Mouse (Mus musculus) intestine, embryonic 16.5 days (tissue): ENCODE measurements around the gene Gm20390. TPM values are rescaled to one million over a fixed set of nuclear protein-coding genes. Genes with fewer than 3 reads are reported as not detected.

Source experiments
- ATAC-seq: fragments of 200-750 bp; cut with Nextera tagmentation; 2 replicates; pipeline ENCODE4 v1.8.0; 2017; ENCODE audit warnings: moderate TSS enrichment, moderate library complexity
- H3K27ac ChIP-seq: fragments of 300-500 bp; sonication (generic); 2 replicates; pipeline ENCODE4 v1.5.1; 2014; ENCODE audit warnings: mild to moderate bottlenecking, low read length
- H3K27me3 ChIP-seq: fragments of 300-500 bp; sonication (generic); replicated peaks from 2 replicates; pipeline ENCODE4 v1.6.1; 2014; ENCODE audit warnings: low read length, control low read depth, mixed read lengths; ENCODE audit not compliant: control insufficient read depth, insufficient read depth
- H3K36me3 ChIP-seq: fragments of 300-500 bp; sonication (generic); 2 replicates; pipeline ENCODE4 v1.6.1; 2014; ENCODE audit warnings: low read length, control low read depth; ENCODE audit not compliant: control insufficient read depth, insufficient read depth
- H3K4me1 ChIP-seq: fragments of 300-500 bp; sonication (generic); 2 replicates; pipeline ENCODE4 v1.6.1; 2014; ENCODE audit warnings: low read length, control low read depth, mixed read lengths; ENCODE audit not compliant: control insufficient read depth, insufficient read depth
- H3K4me2 ChIP-seq: fragments of 300-500 bp; sonication (generic); 2 replicates; pipeline ENCODE4 v1.6.1; 2014; ENCODE audit warnings: low read depth, low read length, control low read depth
- H3K4me3 ChIP-seq: fragments of 300-500 bp; sonication (generic); 2 replicates; pipeline ENCODE4 v1.5.1; 2014; ENCODE audit warnings: mild to moderate bottlenecking, low read length
- H3K9ac ChIP-seq: fragments of 300-500 bp; sonication (generic); 2 replicates; pipeline ENCODE4 v1.6.1; 2014; ENCODE audit warnings: low read depth, low read length
- H3K9me3 ChIP-seq: fragments of 300-500 bp; sonication (generic); 2 replicates; pipeline ENCODE4 v1.6.1; 2016; ENCODE audit warnings: low read length, control low read depth; ENCODE audit not compliant: control insufficient read depth
- WGBS: fragments of 180-500 bp; shearing (Covaris S2); extraction: QIAGEN DNeasy Blood & Tissue Kit; methylation state at CpG from one replicate; pipeline ENCODE4 v1.1.7; 2014; 5-methylcytosine and 5-hydroxymethylcytosine counted together
- polyA plus RNA-seq: library from polyadenylated mRNA; unstranded; fragments of >200 nt; fragmentation: Nextera tagmentation; extraction: Ambion mirVana; gene quantifications from 2 replicates; pipeline ENCODE4 v1.2.1, GENCODE M21; 2015

Gene Gm20390
- polyA plus RNA-seq: 415 and 469 TPM in 2 replicates

DNA sequence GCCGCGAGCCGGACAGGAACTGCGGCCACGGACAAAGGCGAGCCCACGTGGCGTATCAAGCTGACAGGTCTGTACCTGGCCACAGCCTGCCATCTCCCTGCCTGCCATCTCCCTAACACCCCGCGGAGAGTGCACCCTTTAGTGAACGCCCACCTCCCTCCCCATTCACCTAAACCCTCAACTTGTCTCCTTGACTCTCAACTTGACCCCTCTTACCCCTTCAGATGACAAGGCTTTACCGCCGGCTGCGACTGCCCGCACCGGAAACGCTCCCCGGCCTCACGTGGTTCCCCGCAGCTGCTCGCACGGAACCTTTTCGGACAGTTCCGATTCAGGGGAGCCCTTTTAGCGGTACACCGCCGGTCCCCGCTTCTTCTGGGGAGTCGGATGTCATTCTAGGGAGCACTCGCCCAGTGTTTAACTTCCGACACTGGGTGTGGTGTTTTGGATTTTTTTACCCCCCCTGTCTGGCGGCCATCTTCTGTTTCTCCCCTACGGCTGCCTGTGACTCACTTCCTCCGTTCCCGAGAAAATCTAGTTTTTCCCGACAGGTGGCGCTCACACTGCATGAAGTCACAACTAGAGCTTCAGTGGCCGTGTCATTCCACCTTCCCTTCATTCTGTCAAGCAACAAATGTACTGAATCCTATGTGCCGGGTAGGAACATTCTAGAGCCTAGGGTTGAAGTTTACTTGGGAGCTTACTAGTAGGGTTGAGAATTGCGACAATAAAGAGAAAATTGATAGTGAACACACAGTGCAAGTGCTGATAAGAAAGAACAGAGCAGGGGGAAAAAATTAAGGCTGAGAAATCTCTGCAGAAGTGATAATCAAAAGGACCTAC, at the start of gene Gm20390, which contains the start of gene Nme1:
TSS of gene Gm20390 (minus strand) at position 289 of the 843 bp plus-strand sequence.
TSS of gene Nme1 (minus strand) at position 517 of the 843 bp plus-strand sequence.
- Histone ChIP-seq H3K9ac (peak within 1 kb of the TSS; percentile 73), H3K9me3 (no peaks in the 10 kb centered on the region), H3K27me3 (no peaks in the 10 kb centered on the region), H3K27ac (peak within 1 kb of the TSS; percentile 63), H3K4me3 (peak within 1 kb of the TSS; percentile 76), H3K36me3 (peaks cover 8% of the 10 kb centered on the region), H3K4me1 (peaks cover 3% of the 10 kb centered on the region), H3K4me2 (peak within 1 kb of the TSS; percentile 72)
- under 1% methylated on average over 40 of the region's 40 CpGs for WGBS
- peak; percentile 97 for ATAC-seq

DNA sequence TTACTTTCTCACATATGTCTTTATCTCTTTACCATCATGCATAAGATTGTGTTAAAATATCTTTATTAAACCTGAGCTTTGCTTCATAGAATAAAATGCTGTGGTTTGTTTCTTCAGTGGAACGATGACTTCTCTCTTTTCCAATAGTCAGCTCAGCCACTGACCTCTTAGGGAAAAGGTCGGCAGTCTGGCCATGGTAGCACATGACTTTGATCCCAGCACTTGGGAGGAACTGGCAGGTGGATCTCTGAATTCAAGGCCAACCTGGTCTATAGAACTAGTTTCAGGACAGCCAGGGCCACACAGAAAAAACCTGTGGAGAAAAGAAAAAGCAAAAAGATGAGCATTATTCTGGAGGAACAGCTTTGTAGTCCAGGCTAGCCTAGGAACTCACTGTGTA, 35.3 kb upstream of the Gm20390 start:
- Histone ChIP-seq H3K4me1 (peaks cover 4% of the 10 kb centered on the region; the same call in 1 of the 2 replicates), H3K9ac (no peak overlapping the region), H3K9me3 (no peaks in the 10 kb centered on the region), H3K27me3 (no peaks in the 10 kb centered on the region), H3K27ac (no peak overlapping the region), H3K4me3 (no peak overlapping the region), H3K4me2 (no peak overlapping the region), H3K36me3 (no peaks in the 10 kb centered on the region)
- WGBS: 89% methylated on average over 2 of the region's 2 CpGs
- ATAC-seq: no peak

DNA sequence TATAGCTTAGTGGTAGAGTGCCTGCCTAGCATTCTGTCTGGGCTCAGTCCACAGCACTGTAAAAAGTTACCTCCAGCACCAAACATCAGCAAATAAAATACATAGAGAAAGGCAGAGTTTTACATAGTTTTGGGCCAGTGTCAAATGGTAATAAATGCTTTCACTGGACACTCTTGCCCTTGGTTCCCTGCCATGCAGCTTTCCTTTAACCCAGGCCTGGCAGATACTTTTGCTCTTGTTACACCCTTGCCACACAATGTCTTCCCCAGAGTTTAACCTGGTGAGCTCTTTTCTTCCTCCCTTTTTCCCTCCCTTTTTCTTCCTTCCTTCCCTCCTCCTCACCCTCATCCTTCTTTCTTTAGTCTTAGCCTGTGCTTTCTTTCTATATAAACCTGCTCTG, 31.2 kb upstream of the Gm20390 start:
- Histone ChIP-seq H3K4me3 (no peak overlapping the region), H3K4me1 (peaks cover 20% of the 10 kb centered on the region), H3K4me2 (no peak overlapping the region), H3K9me3 (no peaks in the 10 kb centered on the region), H3K27me3 (no peaks in the 10 kb centered on the region), H3K36me3 (no peaks in the 10 kb centered on the region), H3K27ac (no peak overlapping the region), H3K9ac (no peak overlapping the region)
- no peak for ATAC-seq

DNA sequence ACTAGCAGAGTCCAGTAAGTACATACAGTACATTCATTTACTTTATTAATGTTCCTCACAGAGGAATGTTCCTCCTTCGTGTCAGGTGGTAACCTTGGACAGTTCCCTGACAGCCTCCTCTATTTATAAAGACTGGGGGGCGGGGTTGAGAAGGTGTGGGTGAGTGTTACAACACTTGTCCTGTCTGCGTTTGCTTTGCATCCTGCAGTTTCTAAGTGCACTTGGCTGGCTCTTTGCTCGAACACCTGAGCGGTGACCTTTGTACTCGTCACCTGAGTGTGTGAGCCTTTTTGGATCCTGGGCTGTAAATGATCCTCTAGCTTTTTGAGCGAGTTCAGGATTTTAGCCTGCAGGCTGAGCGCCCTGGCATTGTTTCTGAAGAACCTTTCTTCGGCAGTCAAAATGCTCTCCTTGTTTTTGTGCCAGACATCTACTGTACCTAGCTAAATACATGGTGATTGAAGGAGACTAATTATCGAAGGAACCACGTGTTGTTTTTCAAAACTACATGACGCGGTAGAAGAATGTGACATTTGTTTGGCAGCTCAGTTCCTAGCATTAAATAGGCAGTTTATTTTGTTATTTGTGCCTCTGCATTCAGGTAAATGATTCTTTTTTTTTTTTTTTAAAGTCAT, 29.2 kb upstream of the Gm20390 start:
- Histone ChIP-seq H3K4me3 (peak overlapping the region; percentile 99), H3K9ac (peak overlapping the region; percentile 36; the same call in 1 of the 2 replicates), H3K36me3 (no peaks in the 10 kb centered on the region), H3K27ac (peak overlapping the region; percentile 57; the same call in 1 of the 2 replicates), H3K27me3 (no peaks in the 10 kb centered on the region), H3K4me1 (peaks cover 20% of the 10 kb centered on the region), H3K4me2 (peak overlapping the region; percentile 80), H3K9me3 (no peaks in the 10 kb centered on the region)
- ATAC-seq: peak; percentile 23
- 28% methylated on average over 13 of the region's 13 CpGs for WGBS

DNA sequence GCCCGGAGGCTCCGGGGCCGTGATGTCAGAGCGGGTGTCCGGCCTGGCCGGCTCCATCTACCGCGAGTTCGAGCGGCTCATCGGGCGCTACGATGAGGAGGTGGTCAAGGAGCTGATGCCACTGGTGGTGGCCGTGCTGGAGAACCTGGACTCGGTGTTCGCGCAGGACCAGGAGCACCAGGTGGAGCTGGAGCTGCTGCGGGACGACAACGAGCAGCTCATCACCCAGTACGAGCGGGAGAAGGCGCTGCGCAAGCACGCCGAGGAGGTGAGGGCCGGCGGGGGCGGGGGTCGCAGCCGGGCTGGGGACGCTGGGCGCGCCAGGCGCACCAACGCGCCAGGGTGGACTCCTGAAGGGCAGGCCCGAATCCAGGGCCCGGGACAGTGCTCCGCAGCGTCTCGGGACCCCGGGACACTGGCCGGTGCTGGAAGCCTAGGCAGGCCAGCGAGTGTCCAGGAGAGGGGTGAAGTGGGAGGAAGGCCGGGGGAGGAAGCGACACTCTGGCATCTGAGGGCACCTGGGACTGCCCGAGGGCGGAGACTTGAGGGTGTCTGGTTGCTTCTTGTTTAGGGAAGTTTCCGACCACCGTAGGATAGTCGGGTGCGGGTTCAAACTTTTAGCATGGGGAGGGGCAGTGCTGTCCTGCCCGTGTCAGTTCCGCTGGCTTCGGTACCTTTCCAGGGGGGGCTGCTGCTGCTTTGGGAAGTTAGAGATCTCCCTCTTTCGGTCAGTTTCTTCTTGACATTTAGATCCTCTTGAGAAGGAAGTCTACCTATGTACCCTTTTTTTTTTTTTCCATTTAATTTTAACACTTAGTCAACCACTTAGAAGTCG, 28.4 kb upstream of the Gm20390 start:
- WGBS: under 1% methylated on average over 58 of the region's 58 CpGs
- Histone ChIP-seq H3K9ac (peak overlapping the region; percentile 95), H3K36me3 (no peaks in the 10 kb centered on the region), H3K9me3 (no peaks in the 10 kb centered on the region), H3K4me1 (peaks cover 20% of the 10 kb centered on the region), H3K4me3 (peak overlapping the region; percentile 99), H3K4me2 (peak overlapping the region; percentile 80), H3K27me3 (no peaks in the 10 kb centered on the region), H3K27ac (peak overlapping the region; percentile 97)
- ATAC-seq: peak; percentile 39

DNA sequence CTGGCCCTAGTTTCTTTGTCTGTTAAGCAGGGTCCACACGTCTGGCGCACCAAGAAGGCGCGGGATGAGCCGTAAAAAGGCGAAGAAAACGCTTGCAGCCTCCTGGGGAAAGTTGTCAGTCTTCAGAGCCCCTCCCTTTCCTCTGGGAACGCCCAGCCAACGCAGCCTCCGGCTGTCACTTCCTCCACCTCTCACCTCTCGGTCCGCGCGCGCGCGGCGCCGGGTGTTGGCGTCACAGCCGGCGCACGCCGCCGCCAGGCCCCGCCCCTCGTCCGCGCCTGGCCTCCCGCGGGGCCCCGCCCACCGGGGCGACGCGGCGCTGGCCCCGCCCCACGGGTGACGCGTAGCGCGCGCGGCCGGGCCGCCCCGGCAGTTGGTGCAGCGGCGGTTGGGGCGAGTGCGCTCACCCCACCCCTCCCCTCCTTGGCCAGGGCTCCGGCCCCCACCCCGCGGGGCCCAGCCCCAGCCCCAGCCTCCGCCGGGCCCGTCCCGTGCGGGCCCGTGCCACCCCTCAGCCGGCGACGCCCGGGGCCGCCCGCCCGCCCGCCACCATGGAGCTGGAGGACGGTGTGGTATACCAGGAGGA, 27.7 kb upstream of the Gm20390 start, which contains the start of gene Spag9:
TSS of gene Spag9 (plus strand) at position 372 of the 586 bp plus-strand sequence.
- Histone ChIP-seq H3K9me3 (no peaks in the 10 kb centered on the region), H3K4me1 (peaks cover 20% of the 10 kb centered on the region), H3K27ac (peak within 1 kb of the TSS; percentile 100), H3K36me3 (no peaks in the 10 kb centered on the region), H3K9ac (peak within 1 kb of the TSS; percentile 95), H3K4me3 (peak within 1 kb of the TSS; percentile 99), H3K27me3 (no peaks in the 10 kb centered on the region), H3K4me2 (peak within 1 kb of the TSS; percentile 82)
- under 1% methylated on average over 66 of the region's 70 CpGs for WGBS
- ATAC-seq: peak; percentile 93

DNA sequence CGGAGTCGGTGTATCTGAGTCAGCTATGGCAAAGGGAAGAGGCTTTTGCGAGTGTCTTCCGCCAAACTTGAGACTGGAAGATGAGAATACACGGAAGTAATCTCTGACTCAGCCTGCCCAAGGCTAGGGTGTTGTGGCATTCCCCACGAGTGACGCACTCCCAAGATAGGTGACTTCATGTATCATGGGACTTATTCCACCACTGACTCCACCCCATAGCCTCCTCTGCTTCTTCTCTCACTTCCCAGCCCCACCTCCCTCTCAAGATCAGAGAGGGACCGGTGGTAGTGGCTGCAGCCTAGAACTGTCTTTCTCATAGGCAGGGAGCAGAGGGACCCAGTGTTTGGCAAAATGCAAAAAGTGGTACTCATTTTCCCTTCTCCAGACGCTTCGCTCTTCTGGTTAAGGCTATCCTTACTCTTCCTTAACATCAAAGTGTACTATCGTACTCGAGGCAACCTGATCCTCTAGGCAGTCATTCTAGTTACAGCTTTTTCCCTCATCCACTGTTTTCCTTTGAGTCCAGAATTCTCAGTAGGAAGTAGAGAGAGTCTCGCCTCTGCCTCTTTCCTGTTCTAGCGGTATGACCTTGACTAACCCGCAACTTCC, 27.1 kb upstream of the Gm20390 start:
- 3% methylated on average over 15 of the region's 15 CpGs for WGBS
- Histone ChIP-seq H3K27me3 (no peaks in the 10 kb centered on the region), H3K36me3 (no peaks in the 10 kb centered on the region), H3K9ac (peak overlapping the region; percentile 95), H3K9me3 (no peaks in the 10 kb centered on the region), H3K4me1 (peaks cover 20% of the 10 kb centered on the region), H3K4me3 (peak overlapping the region; percentile 99), H3K4me2 (peak overlapping the region; percentile 82), H3K27ac (peak overlapping the region; percentile 100)
- ATAC-seq: peak; percentile 78

DNA sequence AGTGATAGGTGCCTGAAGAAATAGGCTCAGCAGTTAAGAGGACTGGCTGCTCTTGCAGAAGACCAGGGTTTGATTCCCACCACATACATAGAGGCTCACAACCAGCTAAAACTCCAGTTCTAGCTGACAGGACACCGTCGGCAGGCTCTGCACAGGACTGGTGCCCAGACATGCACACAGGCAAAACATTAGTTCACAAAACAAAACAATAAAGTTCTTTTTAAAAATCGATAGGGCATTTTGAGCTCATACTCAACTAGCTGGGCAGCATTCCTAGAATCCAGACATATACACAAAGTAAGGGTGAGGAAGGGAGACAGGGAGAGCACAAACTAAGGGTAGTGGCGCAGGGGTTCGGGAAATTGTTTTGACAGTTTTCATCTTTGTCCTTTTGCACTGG, 26.4 kb upstream of the Gm20390 start:
- H3K9ac ChIP-seq: peak overlapping the region; percentile 95
- no peaks in the 10 kb centered on the region for H3K27me3 ChIP-seq
- H3K4me1 ChIP-seq: peaks cover 20% of the 10 kb centered on the region
- no peaks in the 10 kb centered on the region for H3K36me3 ChIP-seq
- H3K9me3 ChIP-seq: no peaks in the 10 kb centered on the region
- ATAC-seq: no peak
- WGBS: 52% methylated on average over 5 of the region's 5 CpGs
- H3K27ac ChIP-seq: peak overlapping the region; percentile 100
- H3K4me2 ChIP-seq: peak overlapping the region; percentile 82
- peak overlapping the region; percentile 99 for H3K4me3 ChIP-seq
